Mouse (Mus musculus): ENCODE results near the gene Sytl2. TPM values are rescaled to one million over a fixed set of nuclear protein-coding genes. Genes with fewer than 3 reads are reported as not detected.

Sytl2 gene
- polyA plus RNA-seq, 1 experiment from 2014 or later: 0.42 TPM

DNA sequence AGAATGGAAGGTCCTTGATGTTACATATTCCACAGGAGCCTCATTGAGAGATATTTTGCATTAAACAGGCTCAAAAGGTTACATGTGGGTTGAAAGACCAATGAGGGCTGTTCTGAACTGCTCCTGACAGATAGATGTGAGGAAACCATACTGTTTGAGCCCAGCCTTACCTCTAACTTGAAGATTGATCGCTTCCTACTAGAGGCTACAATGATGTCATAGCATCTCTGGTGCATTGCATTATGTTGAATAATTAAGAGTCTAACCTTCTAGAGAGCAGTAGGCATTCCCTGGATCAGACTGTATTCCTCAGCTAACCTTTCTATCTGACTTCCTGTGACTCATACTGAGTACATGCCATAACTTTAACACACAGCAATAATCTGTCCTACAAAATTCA, 17.4 kb downstream of the Sytl2 start:
- 79% methylated on average over 1 of the region's 1 CpGs for WGBS (ENCODE audit: insufficient replicate concordance)
- no peaks in the 10 kb centered on the region for H3K36me3 ChIP-seq (replicated peaks; ENCODE audit: insufficient read depth, low read length)
- no peak overlapping the region for H3K4me2 ChIP-seq (ENCODE audit: low read depth, low read length)
- no peaks in the 10 kb centered on the region for H3K9me3 ChIP-seq (ENCODE audit: low read length)
- no peak overlapping the region for H3K9ac ChIP-seq (replicated peaks)
- H3K4me1 ChIP-seq (ENCODE audit: insufficient read depth): no peaks in the 10 kb centered on the region
- H3K27me3 ChIP-seq (ENCODE audit: insufficient read depth, low read length): no peaks in the 10 kb centered on the region
- H3K4me3 ChIP-seq (ENCODE audit: low read depth, low read length): no peak overlapping the region
- H3K27ac ChIP-seq (ENCODE audit: low read depth): no peak overlapping the region
- ATAC-seq (no peak), DNase-seq (no peak)
- no peak for TF ChIP-seq EP300 (IDR thresholded peaks at IDR 0.05; ENCODE audit: low read depth)
- no peak for TF ChIP-seq CTCF (IDR thresholded peaks at IDR 0.05; ENCODE audit: low read depth)

GRCm38 (mm10) chr7:90320124-90320523, 18.1 kb downstream of the Sytl2 start:
- no peaks in the 10 kb centered on the region for H3K36me3 ChIP-seq (replicated peaks; ENCODE audit: insufficient read depth, low read length)
- TF ChIP-seq CTCF (IDR thresholded peaks at IDR 0.05; ENCODE audit: low read depth) (no peak), EP300 (IDR thresholded peaks at IDR 0.05; ENCODE audit: low read depth) (no peak)
- DNase-seq: no peak
- H3K4me3 ChIP-seq (ENCODE audit: low read depth, low read length): no peak overlapping the region
- H3K4me1 ChIP-seq (ENCODE audit: insufficient read depth): no peaks in the 10 kb centered on the region
- no peaks in the 10 kb centered on the region for H3K27me3 ChIP-seq (ENCODE audit: insufficient read depth, low read length)
- no peak overlapping the region for H3K4me2 ChIP-seq (ENCODE audit: low read depth, low read length)
- 62% methylated on average over 5 of the region's 5 CpGs for WGBS (ENCODE audit: insufficient replicate concordance)
- H3K27ac ChIP-seq (ENCODE audit: low read depth): no peak overlapping the region
- ATAC-seq: no peak
- H3K9ac ChIP-seq (replicated peaks): no peak overlapping the region
- H3K9me3 ChIP-seq (ENCODE audit: low read length): no peaks in the 10 kb centered on the region

DNA sequence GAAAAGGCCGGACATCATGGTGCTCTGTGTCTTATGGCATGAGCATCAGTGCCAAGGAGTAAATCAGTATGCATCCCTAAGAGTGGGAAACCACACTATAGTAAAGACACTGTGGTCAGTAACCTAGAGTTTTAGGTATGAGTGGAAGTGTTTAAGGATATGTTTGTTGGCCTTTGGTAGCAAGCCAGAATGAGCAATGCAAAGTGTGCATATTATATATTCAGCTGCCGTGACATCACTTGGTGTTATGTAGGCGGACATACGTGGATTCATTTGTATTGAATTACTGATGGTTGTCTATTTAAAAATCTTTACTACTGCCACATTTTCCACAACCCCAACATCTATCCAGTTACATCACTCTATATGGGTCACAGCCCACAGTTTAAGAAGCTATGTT, 23.1 kb downstream of the Sytl2 start:
- Histone ChIP-seq H3K9ac (replicated peaks) (no peak overlapping the region), H3K4me2 (ENCODE audit: low read depth, low read length) (no peak overlapping the region), H3K27ac (ENCODE audit: low read depth) (no peak overlapping the region), H3K36me3 (replicated peaks; ENCODE audit: insufficient read depth, low read length) (no peaks in the 10 kb centered on the region), H3K4me1 (ENCODE audit: insufficient read depth) (no peaks in the 10 kb centered on the region), H3K9me3 (ENCODE audit: low read length) (no peaks in the 10 kb centered on the region), H3K27me3 (ENCODE audit: insufficient read depth, low read length) (no peaks in the 10 kb centered on the region), H3K4me3 (ENCODE audit: low read depth, low read length) (no peak overlapping the region)
- ATAC-seq (no peak), DNase-seq (no peak)
- TF ChIP-seq EP300 (IDR thresholded peaks at IDR 0.05; ENCODE audit: low read depth) (no peak), CTCF (IDR thresholded peaks at IDR 0.05; ENCODE audit: low read depth) (no peak)
- 78% methylated on average over 4 of the region's 4 CpGs for WGBS (ENCODE audit: insufficient replicate concordance)

GRCm38 (mm10) chr7:90330200-90330599, 28.1 kb downstream of the Sytl2 start:
- Histone ChIP-seq H3K4me2 (ENCODE audit: low read depth, low read length) (no peak overlapping the region), H3K4me1 (ENCODE audit: insufficient read depth) (no peaks in the 10 kb centered on the region), H3K27ac (ENCODE audit: low read depth) (no peak overlapping the region), H3K9ac (replicated peaks) (no peak overlapping the region), H3K4me3 (ENCODE audit: low read depth, low read length) (no peak overlapping the region), H3K27me3 (ENCODE audit: insufficient read depth, low read length) (no peaks in the 10 kb centered on the region), H3K9me3 (ENCODE audit: low read length) (no peaks in the 10 kb centered on the region), H3K36me3 (replicated peaks; ENCODE audit: insufficient read depth, low read length) (no peaks in the 10 kb centered on the region)
- DNase-seq (no peak), ATAC-seq (no peak)
- TF ChIP-seq EP300 (IDR thresholded peaks at IDR 0.05; ENCODE audit: low read depth): no peak
- TF ChIP-seq CTCF (IDR thresholded peaks at IDR 0.05; ENCODE audit: low read depth): no peak
- 64% methylated on average over 1 of the region's 1 CpGs for WGBS (ENCODE audit: insufficient replicate concordance)

GRCm38 (mm10) chr7:90332483-90333065, 30.5 kb downstream of the Sytl2 start:
- DNase-seq: no peak
- no peak for ATAC-seq
- no peaks in the 10 kb centered on the region for H3K27me3 ChIP-seq (ENCODE audit: insufficient read depth, low read length)

GRCm38 (mm10) chr7:90334362-90334761, 32.3 kb downstream of the Sytl2 start:
- H3K27me3 ChIP-seq (ENCODE audit: insufficient read depth, low read length): no peaks in the 10 kb centered on the region
- ATAC-seq (no peak), DNase-seq (no peak)
- no peak overlapping the region for H3K4me3 ChIP-seq (ENCODE audit: low read depth, low read length)
- no peak overlapping the region for H3K9ac ChIP-seq (replicated peaks)
- WGBS (ENCODE audit: insufficient replicate concordance): 74% methylated on average over 6 of the region's 6 CpGs
- H3K9me3 ChIP-seq (ENCODE audit: low read length): no peaks in the 10 kb centered on the region
- H3K4me2 ChIP-seq (ENCODE audit: low read depth, low read length): no peak overlapping the region
- no peaks in the 10 kb centered on the region for H3K4me1 ChIP-seq (ENCODE audit: insufficient read depth)
- TF ChIP-seq EP300 (IDR thresholded peaks at IDR 0.05; ENCODE audit: low read depth) (no peak), CTCF (IDR thresholded peaks at IDR 0.05; ENCODE audit: low read depth) (no peak)
- H3K36me3 ChIP-seq (replicated peaks; ENCODE audit: insufficient read depth, low read length): no peaks in the 10 kb centered on the region
- no peak overlapping the region for H3K27ac ChIP-seq (ENCODE audit: low read depth)

More at GRCm38 (mm10) chr7:90332483-90333065, 30.5 kb downstream of the Sytl2 start:
- H3K4me3 ChIP-seq (ENCODE audit: low read depth, low read length): no peak overlapping the region
- H3K9me3 ChIP-seq (ENCODE audit: low read length): no peaks in the 10 kb centered on the region
- H3K9ac ChIP-seq (replicated peaks): no peak overlapping the region
- H3K4me2 ChIP-seq (ENCODE audit: low read depth, low read length): no peak overlapping the region
- no peaks in the 10 kb centered on the region for H3K36me3 ChIP-seq (replicated peaks; ENCODE audit: insufficient read depth, low read length)
- 71% methylated on average over 3 of the region's 3 CpGs for WGBS (ENCODE audit: insufficient replicate concordance)
- TF ChIP-seq CTCF (IDR thresholded peaks at IDR 0.05; ENCODE audit: low read depth) (no peak), EP300 (IDR thresholded peaks at IDR 0.05; ENCODE audit: low read depth) (no peak)
- no peaks in the 10 kb centered on the region for H3K4me1 ChIP-seq (ENCODE audit: insufficient read depth)
- no peak overlapping the region for H3K27ac ChIP-seq (ENCODE audit: low read depth)

DNA sequence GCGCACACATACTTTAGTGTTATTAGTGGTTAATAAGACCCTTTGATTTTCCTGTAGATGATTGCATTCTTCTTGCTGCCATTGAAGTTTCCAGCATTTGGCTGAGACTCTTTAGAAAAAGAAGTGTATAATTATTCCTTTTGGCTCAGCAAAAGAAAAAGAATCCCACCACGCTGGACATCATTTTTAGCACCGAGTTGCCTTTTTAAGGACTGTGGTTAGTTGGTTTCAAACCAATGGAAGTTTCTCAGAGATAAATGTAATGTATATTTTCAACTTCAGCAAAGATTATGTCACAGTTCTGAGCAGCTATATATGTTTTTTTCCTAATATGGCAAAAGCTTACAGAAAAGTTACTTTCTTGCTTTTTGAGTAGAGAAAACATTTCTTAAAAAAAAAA, 32.8 kb downstream of the Sytl2 start:
- H3K9me3 ChIP-seq (ENCODE audit: low read length): no peaks in the 10 kb centered on the region
- H3K9ac ChIP-seq (replicated peaks): no peak overlapping the region
- H3K27me3 ChIP-seq (ENCODE audit: insufficient read depth, low read length): no peaks in the 10 kb centered on the region
- H3K4me3 ChIP-seq (ENCODE audit: low read depth, low read length): no peak overlapping the region
- H3K27ac ChIP-seq (ENCODE audit: low read depth): no peak overlapping the region
- TF ChIP-seq EP300 (IDR thresholded peaks at IDR 0.05; ENCODE audit: low read depth) (no peak), CTCF (IDR thresholded peaks at IDR 0.05; ENCODE audit: low read depth) (no peak)
- no peak overlapping the region for H3K4me2 ChIP-seq (ENCODE audit: low read depth, low read length)
- WGBS (ENCODE audit: insufficient replicate concordance): 71% methylated on average over 3 of the region's 3 CpGs
- ATAC-seq: no peak
- H3K4me1 ChIP-seq (ENCODE audit: insufficient read depth): no peaks in the 10 kb centered on the region
- no peak for DNase-seq
- no peaks in the 10 kb centered on the region for H3K36me3 ChIP-seq (replicated peaks; ENCODE audit: insufficient read depth, low read length)
